Mouse (Mus musculus) heart, embryonic 14.5 days (tissue): ENCODE measurements around the gene Gm21970. TPM values are rescaled to one million over a fixed set of nuclear protein-coding genes. Genes with fewer than 3 reads are reported as not detected.

Source experiments
- ATAC-seq: fragments of 200-750 bp; cut with Nextera tagmentation; 2 replicates; pipeline ENCODE4 v1.8.0; 2017; ENCODE audit warnings: low read depth, moderate TSS enrichment; ENCODE audit not compliant: insufficient number of reproducible peaks, insufficient read depth, low FRiP score
- H3K27ac ChIP-seq, 2 experiments: fragments of 200-500 bp in 1 of 2; fragments of 300-500 bp in 1 of 2; sonication (generic) in 1 of 2; replicated peaks in 1 of 2; 2 replicates each; pipeline ENCODE4 v1.5.1; 2012 to 2014; ENCODE audit warnings: low read depth in 2 of 2, low read length in 2 of 2, control low read depth in 1 of 2, mild to moderate bottlenecking in 1 of 2, mixed read lengths in 1 of 2; ENCODE audit not compliant: control insufficient read depth in 1 of 2, insufficient read depth in 1 of 2
- H3K27me3 ChIP-seq: fragments of 300-500 bp; sonication (generic); 2 replicates; pipeline ENCODE4 v1.6.1; 2014; ENCODE audit warnings: mild to moderate bottlenecking, low read length, control low read depth; ENCODE audit not compliant: control insufficient read depth, insufficient read depth
- H3K36me3 ChIP-seq: fragments of 300-500 bp; sonication (generic); 2 replicates; pipeline ENCODE4 v1.6.1; 2014; ENCODE audit warnings: mild to moderate bottlenecking, control low read depth, low read length, mixed read lengths; ENCODE audit not compliant: control insufficient read depth, insufficient read depth
- H3K4me1 ChIP-seq, 2 experiments: fragments of 200-500 bp in 1 of 2; fragments of 300-500 bp in 1 of 2; sonication (generic) in 1 of 2; 2 replicates each; pipeline ENCODE4 v1.6.1; 2012 to 2014; ENCODE audit warnings: low read length in 2 of 2, control low read depth in 1 of 2, mixed read lengths in 1 of 2; ENCODE audit not compliant: control insufficient read depth in 2 of 2, insufficient read depth in 2 of 2
- H3K4me2 ChIP-seq: fragments of 300-500 bp; sonication (generic); 2 replicates; pipeline ENCODE4 v1.6.1; 2014; ENCODE audit warnings: mild to moderate bottlenecking, low read length
- H3K4me3 ChIP-seq, 2 experiments: fragments of 200-500 bp in 1 of 2; fragments of 300-500 bp in 1 of 2; sonication (generic) in 1 of 2; 2 replicates each; pipeline ENCODE4 v1.5.1; 2012 to 2014; ENCODE audit warnings: low read length in 2 of 2, mild to moderate bottlenecking in 2 of 2, control low read depth in 1 of 2, low read depth in 1 of 2, moderate library complexity in 1 of 2; ENCODE audit not compliant: control insufficient read depth in 1 of 2, insufficient read depth in 1 of 2
- H3K9ac ChIP-seq: fragments of 300-500 bp; sonication (generic); 2 replicates; pipeline ENCODE4 v1.6.1; 2014; ENCODE audit warnings: mild to moderate bottlenecking, low read length
- H3K9me3 ChIP-seq: fragments of 300-500 bp; sonication (generic); 2 replicates; pipeline ENCODE4 v1.6.1; 2016; ENCODE audit warnings: low read length, control low read depth; ENCODE audit not compliant: control insufficient read depth
- WGBS: fragments of 180-500 bp; shearing (Covaris S2); extraction: QIAGEN DNeasy Blood & Tissue Kit; methylation state at CpG from one replicate; pipeline ENCODE4 v1.1.7; 2014; 5-methylcytosine and 5-hydroxymethylcytosine counted together
- polyA plus RNA-seq: library from polyadenylated mRNA; unstranded; fragments of >200 nt; fragmentation: Nextera tagmentation; extraction: Ambion mirVana; gene quantifications from 2 replicates; pipeline ENCODE4 v1.2.1, GENCODE M21; 2014

The Gm21970 gene
- polyA plus RNA-seq, 1 experiment from 2014 or later = not detected

GRCm38 (mm10) chr16:91359531-91359930, 32.0 kb upstream of the Gm21970 start:
- Histone ChIP-seq H3K9me3 (no peaks in the 10 kb centered on the region), H3K36me3 (no peaks in the 10 kb centered on the region)
- WGBS = 93% methylated on average over 13 of the region's 13 CpGs

GRCm38 (mm10) chr16:91360162-91360561, 31.4 kb upstream of the Gm21970 start:
- H3K4me2 ChIP-seq = no peak overlapping the region
- no peaks in the 10 kb centered on the region for H3K36me3 ChIP-seq
- peaks cover 7 to 33% of the 10 kb centered on the region in 2 experiments for H3K4me1 ChIP-seq
- H3K4me3 ChIP-seq = no peak overlapping the region
- H3K27me3 ChIP-seq = no peaks in the 10 kb centered on the region
- H3K27ac ChIP-seq = no peak overlapping the region
- WGBS = 44% methylated on average over 3 of the region's 3 CpGs
- H3K9me3 ChIP-seq = no peaks in the 10 kb centered on the region
- H3K9ac ChIP-seq = no peak overlapping the region
- ATAC-seq = no peak

More at GRCm38 (mm10) chr16:91359531-91359930, 32.0 kb upstream of the Gm21970 start:
- no peak overlapping the region for H3K9ac ChIP-seq
- peaks cover 7 to 33% of the 10 kb centered on the region in 2 experiments for H3K4me1 ChIP-seq
- no peak overlapping the region for H3K27ac ChIP-seq
- H3K4me2 ChIP-seq = no peak overlapping the region
- no peak for ATAC-seq
- no peaks in the 10 kb centered on the region for H3K27me3 ChIP-seq
- no peak overlapping the region for H3K4me3 ChIP-seq

GRCm38 (mm10) chr16:91362006-91362405, 29.5 kb upstream of the Gm21970 start:
- ATAC-seq = no peak
- Histone ChIP-seq H3K36me3 (no peaks in the 10 kb centered on the region), H3K4me1 (peaks cover 7 to 32% of the 10 kb centered on the region in 2 experiments), H3K27ac (peak overlapping the region in 1 of 2 experiments; percentile 83; a peak in 2 of 4 replicates), H3K27me3 (no peaks in the 10 kb centered on the region), H3K4me2 (no peak overlapping the region), H3K4me3 (no peak overlapping the region), H3K9me3 (no peaks in the 10 kb centered on the region), H3K9ac (no peak overlapping the region)
- 54% methylated on average over 2 of the region's 2 CpGs for WGBS

- H3K4me2 ChIP-seq = peak overlapping the region; percentile 27; the same call in 1 of the 2 replicates
Observed at GRCm38 (mm10) chr16:91362616-91363272, 28.8 kb upstream of the Gm21970 start.

GRCm38 (mm10) chr16:91363483-91363882, 28.0 kb upstream of the Gm21970 start:
- H3K9ac ChIP-seq = 0 out of 2 replicates have a peak overlapping the region, but pooled peaks have one; percentile 11
- H3K27me3 ChIP-seq = no peaks in the 10 kb centered on the region
- 29% methylated on average over 3 of the region's 3 CpGs for WGBS
- no peaks in the 10 kb centered on the region for H3K36me3 ChIP-seq
- ATAC-seq = 0 out of 2 replicates have a peak, but pooled peaks have one; percentile 25
- H3K9me3 ChIP-seq = no peaks in the 10 kb centered on the region
- H3K4me1 ChIP-seq = peaks cover 7 to 23% of the 10 kb centered on the region in 2 experiments
- H3K4me3 ChIP-seq = no peak overlapping the region
- H3K27ac ChIP-seq = peak overlapping the region; percentile 82 to 83
- no peak overlapping the region for H3K4me2 ChIP-seq

More at GRCm38 (mm10) chr16:91362616-91363272, 28.8 kb upstream of the Gm21970 start:
- no peak for ATAC-seq
- Histone ChIP-seq H3K27ac (peak overlapping the region; percentile 82 to 83), H3K36me3 (no peaks in the 10 kb centered on the region), H3K4me3 (no peak overlapping the region), H3K27me3 (no peaks in the 10 kb centered on the region), H3K9me3 (no peaks in the 10 kb centered on the region), H3K4me1 (peaks cover 7 to 24% of the 10 kb centered on the region in 2 experiments), H3K9ac (0 out of 2 replicates have a peak overlapping the region, but pooled peaks have one; percentile 25)
- 44% methylated on average over 12 of the region's 12 CpGs for WGBS

- no peak overlapping the region for H3K27ac ChIP-seq
- H3K9ac ChIP-seq = no peak overlapping the region
- H3K4me2 ChIP-seq = no peak overlapping the region
- H3K36me3 ChIP-seq = no peaks in the 10 kb centered on the region
- no peaks in the 10 kb centered on the region for H3K9me3 ChIP-seq
- no peak for ATAC-seq
- H3K4me3 ChIP-seq = no peak overlapping the region
- peaks cover 7 to 20% of the 10 kb centered on the region in 2 experiments for H3K4me1 ChIP-seq
- no peaks in the 10 kb centered on the region for H3K27me3 ChIP-seq
Observed at GRCm38 (mm10) chr16:91366567-91366966, 25.0 kb upstream of the Gm21970 start.

GRCm38 (mm10) chr16:91367066-91367465, 24.5 kb upstream of the Gm21970 start:
- Histone ChIP-seq H3K4me3 (no peak overlapping the region), H3K9me3 (no peaks in the 10 kb centered on the region), H3K27me3 (no peaks in the 10 kb centered on the region), H3K9ac (no peak overlapping the region), H3K36me3 (no peaks in the 10 kb centered on the region), H3K4me2 (no peak overlapping the region), H3K4me1 (peaks cover 7 to 19% of the 10 kb centered on the region in 2 experiments), H3K27ac (no peak overlapping the region)
- WGBS = 70% methylated on average over 2 of the region's 2 CpGs
- no peak for ATAC-seq
